Mouse (Mus musculus) hindbrain, embryonic 14.5 days (tissue): ENCODE data around the gene Prmt7. TPM values are rescaled to one million over a fixed set of nuclear protein-coding genes. Genes with fewer than 3 reads are reported as not detected.

Source experiments
- ATAC-seq: fragments of 200-750 bp; cut with Nextera tagmentation; 2 replicates; pipeline ENCODE4 v1.8.0; 2017; ENCODE audit warnings: moderate number of reproducible peaks, mild to moderate bottlenecking, moderate TSS enrichment, moderate library complexity; ENCODE audit not compliant: low FRiP score
- DNase-seq: peaks from one replicate; pipeline ENCODE4 v3.0.0-alpha.2; 2015; ENCODE audit warnings: low spot score
- H3K27ac ChIP-seq: fragments of 300-500 bp; sonication (generic); 2 replicates; pipeline ENCODE4 v1.5.1; 2014; ENCODE audit warnings: mild to moderate bottlenecking, moderate library complexity
- H3K27me3 ChIP-seq: fragments of 300-500 bp; sonication (generic); 2 replicates; pipeline ENCODE4 v1.6.1; 2014; ENCODE audit warnings: mild to moderate bottlenecking, low read length, mixed read lengths; ENCODE audit not compliant: control insufficient read depth, insufficient read depth
- H3K36me3 ChIP-seq: fragments of 300-500 bp; sonication (generic); replicated peaks from 2 replicates; pipeline ENCODE4 v1.6.1; 2014; ENCODE audit not compliant: control insufficient read depth, insufficient read depth
- H3K4me1 ChIP-seq: fragments of 300-500 bp; sonication (generic); replicated peaks from 2 replicates; pipeline ENCODE4 v1.6.1; 2014; ENCODE audit warnings: antibody characterized with exemption, low read length, mixed read lengths; ENCODE audit not compliant: control insufficient read depth, insufficient read depth
- H3K4me2 ChIP-seq: fragments of 300-500 bp; sonication (generic); replicated peaks from 2 replicates; pipeline ENCODE4 v1.6.1; 2014; ENCODE audit warnings: mild to moderate bottlenecking, moderate library complexity
- H3K4me3 ChIP-seq: fragments of 300-500 bp; sonication (generic); replicated peaks from 2 replicates; pipeline ENCODE4 v1.5.1; 2014; ENCODE audit warnings: mild to moderate bottlenecking, low read length
- H3K9ac ChIP-seq: fragments of 300-500 bp; sonication (generic); 2 replicates; pipeline ENCODE4 v1.6.1; 2014
- H3K9me3 ChIP-seq: fragments of 300-500 bp; sonication (generic); 2 replicates; pipeline ENCODE4 v1.6.1; 2016; ENCODE audit warnings: low read length; ENCODE audit not compliant: control insufficient read depth
- WGBS: fragments of 180-500 bp; shearing (Covaris S2); extraction: QIAGEN DNeasy Blood & Tissue Kit; methylation state at CpG from one replicate; pipeline ENCODE4 v1.1.7; 2014; 5-methylcytosine and 5-hydroxymethylcytosine counted together
- polyA plus RNA-seq: library from polyadenylated mRNA; unstranded; fragments of >200 nt; fragmentation: Nextera tagmentation; extraction: Ambion mirVana; gene quantifications from 2 replicates; pipeline ENCODE4 v1.2.1, GENCODE M21; 2014

The Prmt7 gene
- polyA plus RNA-seq, 1 experiment from 2014 or later, result 57.4 TPM

DNA sequence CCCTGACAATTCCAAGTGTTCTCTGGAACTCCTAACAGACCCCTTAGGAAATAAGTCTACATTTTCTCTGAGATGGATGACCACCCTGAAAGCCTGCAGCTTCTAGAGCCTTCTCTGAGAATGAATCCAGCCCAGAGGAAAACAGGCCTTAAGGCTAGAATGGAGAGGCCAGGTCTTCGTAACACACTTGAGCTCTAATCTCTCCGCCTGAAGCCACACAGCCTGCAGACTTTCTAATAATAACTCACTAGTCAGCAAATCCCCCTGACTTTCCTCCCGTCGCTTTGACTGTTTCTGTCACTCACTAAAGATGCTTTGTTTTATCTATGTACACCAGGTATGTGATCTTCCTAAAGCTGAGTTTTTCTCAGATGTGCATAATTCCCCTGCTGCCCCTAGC lies 60.6 kb downstream of the Prmt7 start:
- 0 out of 2 replicates have a peak overlapping the region, but pooled peaks have one; percentile 4 for H3K9ac ChIP-seq
- no peaks in the 10 kb centered on the region for H3K9me3 ChIP-seq
- H3K4me1 ChIP-seq, result peaks cover 30% of the 10 kb centered on the region
- H3K4me2 ChIP-seq, result peak overlapping the region; percentile 8; the same call in 1 of the 2 replicates
- no peak overlapping the region for H3K4me3 ChIP-seq
- H3K27ac ChIP-seq, result peak overlapping the region; percentile 62
- DNase-seq (no peak), ATAC-seq (no peak)
- WGBS, result 63% methylated on average over 4 of the region's 4 CpGs
- no peaks in the 10 kb centered on the region for H3K36me3 ChIP-seq
- no peaks in the 10 kb centered on the region for H3K27me3 ChIP-seq

DNA sequence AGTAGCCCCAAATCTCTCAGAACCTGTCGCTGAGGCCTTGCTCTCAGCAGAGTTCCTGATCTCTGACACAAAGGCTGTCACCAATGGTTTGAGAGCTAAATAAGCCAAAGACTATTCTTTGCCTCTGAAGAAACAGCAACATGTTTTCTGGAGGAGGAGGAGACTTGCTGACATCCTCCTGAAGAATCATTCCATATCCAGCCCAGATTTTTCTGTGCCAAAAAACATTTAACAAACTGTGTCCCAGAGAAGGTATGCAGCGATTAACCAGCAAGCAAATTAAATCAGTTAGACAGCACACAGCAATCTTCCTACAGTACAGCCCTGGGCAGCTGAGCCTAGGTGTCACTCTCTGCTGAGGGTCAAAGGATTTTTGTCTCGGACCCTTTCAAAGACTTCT lies 62.7 kb downstream of the Prmt7 start:
- 88% methylated on average over 3 of the region's 3 CpGs for WGBS
- no peak overlapping the region for H3K9ac ChIP-seq
- H3K4me2 ChIP-seq, result no peak overlapping the region
- no peaks in the 10 kb centered on the region for H3K9me3 ChIP-seq
- no peaks in the 10 kb centered on the region for H3K27me3 ChIP-seq
- ATAC-seq (no peak), DNase-seq (no peak)
- H3K4me1 ChIP-seq, result peaks cover 30% of the 10 kb centered on the region
- 0 out of 2 replicates have a peak, but pooled peaks cover 11% of the 10 kb centered on the region for H3K36me3 ChIP-seq
- H3K27ac ChIP-seq, result no peak overlapping the region
- H3K4me3 ChIP-seq, result no peak overlapping the region

DNA sequence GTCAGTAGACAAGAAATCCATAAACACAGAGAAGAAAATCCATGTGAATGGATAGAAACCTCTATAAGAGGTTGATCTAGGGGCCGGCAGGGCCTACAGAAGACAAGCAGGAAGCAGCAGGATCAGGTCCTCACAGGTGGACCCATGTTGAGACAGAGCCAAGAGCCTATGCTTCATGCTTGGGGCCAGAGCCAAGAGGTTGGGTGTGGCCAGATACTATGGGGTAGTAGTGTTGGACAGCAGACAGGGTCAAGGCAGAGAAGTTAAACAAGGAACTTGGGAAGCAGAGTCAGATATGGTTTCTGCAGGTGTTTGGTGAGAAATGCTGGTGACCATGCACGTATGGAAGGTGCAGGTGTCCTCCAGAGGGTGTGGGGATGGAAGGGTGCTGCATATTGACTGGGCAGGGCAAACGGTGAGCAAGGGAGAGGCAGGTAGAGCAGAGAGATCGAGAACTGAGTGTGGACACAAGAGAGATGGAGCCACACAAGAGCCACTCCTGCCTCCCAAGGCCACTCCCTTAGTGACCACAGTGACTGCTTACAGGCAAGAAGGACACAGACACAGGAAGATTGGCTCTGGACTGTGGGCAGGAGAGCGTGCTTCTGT lies 66.1 kb downstream of the Prmt7 start:
- Histone ChIP-seq H3K36me3 (peaks cover 23% of the 10 kb centered on the region), H3K4me2 (no peak overlapping the region), H3K27me3 (no peaks in the 10 kb centered on the region), H3K9ac (no peak overlapping the region), H3K27ac (no peak overlapping the region), H3K9me3 (no peaks in the 10 kb centered on the region), H3K4me1 (peaks cover 1% of the 10 kb centered on the region), H3K4me3 (no peak overlapping the region)
- DNase-seq (no peak), ATAC-seq (no peak)
- WGBS, result 95% methylated on average over 5 of the region's 5 CpGs

DNA sequence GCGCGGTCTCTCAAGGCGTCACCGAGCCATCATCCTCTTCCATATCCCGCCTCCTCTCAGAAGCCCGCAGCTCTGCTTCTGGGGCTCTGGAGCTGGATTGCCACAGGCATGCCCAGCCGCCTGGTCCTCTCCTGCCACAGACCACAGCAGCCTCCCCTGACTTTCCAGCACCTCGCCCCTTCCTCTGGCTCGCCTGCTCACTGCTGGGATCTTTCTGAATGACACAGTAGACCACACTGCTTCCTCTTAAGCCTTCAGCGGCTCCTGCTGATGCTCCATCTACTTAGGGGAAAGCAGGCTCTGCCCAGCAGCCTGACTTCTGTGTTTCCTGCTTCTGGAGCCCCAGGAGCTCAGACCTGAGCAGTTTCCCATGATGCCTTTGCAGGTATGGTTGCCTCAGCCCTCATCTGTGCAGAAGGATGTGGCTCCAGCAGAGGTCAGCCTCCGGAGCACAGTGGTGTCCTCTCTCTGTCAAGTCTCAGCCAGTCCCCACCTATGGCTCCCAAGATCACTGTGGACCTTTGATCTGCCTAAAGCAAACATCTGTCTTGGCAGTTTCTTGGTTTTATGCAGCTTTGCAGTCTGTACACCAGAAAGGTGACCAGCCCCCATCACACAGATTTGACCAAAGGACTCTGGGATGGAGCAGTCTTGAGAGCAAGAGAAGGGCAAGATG lies 67.8 kb downstream of the Prmt7 start:
- H3K36me3 ChIP-seq, result peaks cover 26% of the 10 kb centered on the region
- H3K4me1 ChIP-seq, result no peaks in the 10 kb centered on the region
- WGBS, result 86% methylated on average over 11 of the region's 11 CpGs
- ATAC-seq, result no peak
- H3K9ac ChIP-seq, result no peak overlapping the region
- H3K4me2 ChIP-seq, result no peak overlapping the region
- H3K27me3 ChIP-seq, result no peaks in the 10 kb centered on the region
- H3K4me3 ChIP-seq, result no peak overlapping the region
- no peaks in the 10 kb centered on the region for H3K9me3 ChIP-seq
- DNase-seq, result no peak
- no peak overlapping the region for H3K27ac ChIP-seq

GRCm38 (mm10) chr8:106280154-106280553 lies 69.4 kb downstream of the Prmt7 start:
- ATAC-seq, result no peak
- DNase-seq, result no peak
- no peak overlapping the region for H3K4me2 ChIP-seq
- H3K27me3 ChIP-seq, result no peaks in the 10 kb centered on the region
- 55% methylated on average over 5 of the region's 5 CpGs for WGBS
- peaks cover 34% of the 10 kb centered on the region for H3K36me3 ChIP-seq
- H3K27ac ChIP-seq, result no peak overlapping the region
- no peaks in the 10 kb centered on the region for H3K4me1 ChIP-seq
- no peak overlapping the region for H3K9ac ChIP-seq
- no peak overlapping the region for H3K4me3 ChIP-seq
- H3K9me3 ChIP-seq, result no peaks in the 10 kb centered on the region

GRCm38 (mm10) chr8:106280844-106281243 lies 70.1 kb downstream of the Prmt7 start:
- H3K36me3 ChIP-seq, result peaks cover 34% of the 10 kb centered on the region
- DNase-seq, result no peak
- 29% methylated on average over 4 of the region's 4 CpGs for WGBS

DNA sequence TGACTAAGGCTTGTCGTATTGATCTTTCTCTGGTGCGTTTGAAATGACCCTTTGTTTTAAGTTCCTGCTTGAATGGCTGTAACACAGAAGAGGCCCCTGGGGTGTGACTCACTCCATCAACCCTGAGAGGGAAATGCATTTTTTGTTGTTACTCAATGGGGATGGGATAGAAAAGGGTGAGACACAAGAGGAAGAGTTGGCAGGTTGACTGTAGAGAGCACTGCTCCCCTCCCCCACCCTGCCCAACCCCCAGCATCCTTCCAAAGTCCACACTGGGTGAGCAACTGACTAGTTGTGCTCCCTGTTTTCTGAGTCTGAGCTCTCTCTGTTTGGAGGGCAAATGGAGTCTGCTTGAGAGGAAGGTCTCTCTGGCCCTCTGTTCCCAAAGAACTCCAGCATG lies 76.7 kb downstream of the Prmt7 start:
- H3K27me3 ChIP-seq, result no peaks in the 10 kb centered on the region
- H3K36me3 ChIP-seq, result peaks cover 14% of the 10 kb centered on the region; the same call in 1 of the 2 replicates
- H3K27ac ChIP-seq, result no peak overlapping the region
- no peak overlapping the region for H3K4me2 ChIP-seq
- no peak overlapping the region for H3K4me3 ChIP-seq
- no peak for ATAC-seq
- 9% methylated on average over 2 of the region's 2 CpGs for WGBS
- H3K4me1 ChIP-seq, result no peaks in the 10 kb centered on the region
- H3K9me3 ChIP-seq, result no peaks in the 10 kb centered on the region
- no peak overlapping the region for H3K9ac ChIP-seq
- DNase-seq, result no peak

More at GRCm38 (mm10) chr8:106280844-106281243, 70.1 kb downstream of the Prmt7 start:
- H3K4me3 ChIP-seq, result no peak overlapping the region
- H3K9ac ChIP-seq, result no peak overlapping the region
- no peaks in the 10 kb centered on the region for H3K9me3 ChIP-seq
- H3K4me1 ChIP-seq, result no peaks in the 10 kb centered on the region
- H3K27me3 ChIP-seq, result no peaks in the 10 kb centered on the region
- no peak overlapping the region for H3K27ac ChIP-seq
- ATAC-seq, result no peak
- H3K4me2 ChIP-seq, result no peak overlapping the region

DNA sequence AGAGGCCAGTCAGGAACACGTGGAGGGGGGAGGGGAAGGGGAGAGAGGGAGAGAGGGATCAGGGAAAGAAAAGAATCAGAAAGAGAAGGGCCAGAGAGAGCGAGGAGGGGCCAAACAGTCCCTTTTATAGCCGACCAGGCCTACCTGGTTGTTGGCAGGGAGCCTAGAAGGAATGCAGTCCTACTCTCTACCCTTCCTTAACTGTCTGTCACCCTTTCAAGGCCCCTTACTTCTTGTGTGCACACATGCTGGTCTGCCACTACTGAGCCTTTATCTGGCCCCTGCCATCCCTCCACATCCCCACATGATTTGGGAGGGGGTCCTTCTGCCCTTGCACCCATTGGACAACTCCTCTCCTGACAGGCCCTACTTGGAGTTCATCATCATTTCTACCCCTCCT lies 78.0 kb downstream of the Prmt7 start:
- Histone ChIP-seq H3K9me3 (no peaks in the 10 kb centered on the region), H3K4me2 (no peak overlapping the region), H3K4me3 (no peak overlapping the region), H3K4me1 (0 out of 2 replicates have a peak, but pooled peaks cover 4% of the 10 kb centered on the region), H3K36me3 (peaks cover 12% of the 10 kb centered on the region; the same call in 1 of the 2 replicates), H3K9ac (no peak overlapping the region), H3K27ac (no peak overlapping the region), H3K27me3 (no peaks in the 10 kb centered on the region)
- ATAC-seq, result no peak
- WGBS, result 24% methylated on average over 3 of the region's 3 CpGs
- no peak for DNase-seq

DNA sequence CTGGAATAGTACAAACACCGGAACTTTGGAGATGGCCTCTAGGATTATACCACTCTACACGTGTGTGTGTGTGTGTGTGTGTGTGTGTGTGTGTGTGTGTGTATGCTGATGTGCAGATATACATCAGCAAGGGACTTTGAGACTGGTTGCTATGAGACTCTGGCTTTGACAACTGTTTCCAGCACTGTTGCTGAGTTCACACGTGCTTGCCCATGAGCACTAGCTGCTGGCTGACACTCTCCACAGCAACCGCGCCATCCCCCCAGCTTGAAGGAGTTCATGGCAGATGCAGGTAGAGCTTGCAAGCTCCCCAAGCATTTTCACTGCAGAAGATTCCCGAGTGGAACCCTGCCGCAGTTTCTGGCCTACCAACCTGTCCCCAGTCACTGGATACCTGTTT lies 78.7 kb downstream of the Prmt7 start:
- H3K4me1 ChIP-seq, result 0 out of 2 replicates have a peak, but pooled peaks cover 4% of the 10 kb centered on the region
- ATAC-seq (no peak), DNase-seq (no peak)
- H3K36me3 ChIP-seq, result peaks cover 8% of the 10 kb centered on the region; the same call in 1 of the 2 replicates
- WGBS, result 65% methylated on average over 7 of the region's 7 CpGs
- H3K27me3 ChIP-seq, result no peaks in the 10 kb centered on the region
- no peak overlapping the region for H3K27ac ChIP-seq
- no peak overlapping the region for H3K4me2 ChIP-seq
- no peak overlapping the region for H3K9ac ChIP-seq
- H3K9me3 ChIP-seq, result no peaks in the 10 kb centered on the region
- H3K4me3 ChIP-seq, result no peak overlapping the region
